Mouse (Mus musculus) liver, adult 2 months (tissue): ENCODE results near the gene Bak1.

Experiments used
- CTCF ChIP-seq: fragments of 200-500 bp; IDR thresholded peaks from 2 replicates; pipeline ENCODE4 v1.5.1; 2011; ENCODE audit warnings: low read depth, low read length, control low read depth
- POLR2A ChIP-seq: fragments of 200-500 bp; IDR thresholded peaks from 2 replicates; pipeline ENCODE4 v1.6.1; 2011; ENCODE audit warnings: low read length, control low read depth; ENCODE audit not compliant: insufficient read depth; ENCODE audit errors: extremely low read depth

DNA sequence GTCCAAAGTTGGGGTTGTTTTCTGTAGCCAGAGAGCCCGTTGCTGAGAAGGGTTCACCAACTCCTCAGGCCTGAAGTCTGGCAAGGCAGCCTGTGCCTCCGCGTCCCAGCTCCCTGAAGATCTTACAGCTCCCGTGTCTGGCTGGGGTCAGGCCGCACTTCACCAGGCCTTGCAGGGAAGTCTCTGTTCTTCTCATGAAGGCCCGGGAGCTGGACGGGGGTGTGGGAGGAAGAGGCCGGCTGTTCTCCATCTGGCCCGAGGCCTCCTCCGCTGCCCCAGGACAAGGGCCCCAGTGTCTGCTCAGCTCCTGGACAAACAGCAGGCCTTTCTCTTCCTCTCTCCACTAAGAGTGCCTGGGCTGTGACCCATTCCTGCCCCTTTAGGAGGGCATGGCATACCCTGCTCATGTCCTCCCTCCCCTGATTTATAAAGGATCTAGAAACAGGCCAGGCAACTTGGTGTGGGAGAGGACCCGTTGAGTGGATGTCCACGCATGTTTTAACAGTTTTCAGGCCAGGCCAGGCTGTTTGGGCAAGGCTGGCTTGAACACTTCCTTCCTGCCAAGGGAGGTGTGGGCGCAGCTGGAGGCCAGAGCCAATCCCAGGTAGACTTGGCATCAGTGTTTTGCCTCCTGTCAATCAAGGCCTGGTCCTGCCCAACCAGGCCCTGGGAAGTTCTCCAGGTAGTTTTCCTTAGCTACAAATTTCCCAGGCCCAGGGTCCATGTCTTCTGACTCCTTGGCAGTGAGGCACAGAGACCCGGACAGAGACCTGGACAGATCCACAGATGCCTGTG, 19.8 kb upstream of the Bak1 start:
- TF ChIP-seq POLR2A (no peak), CTCF (no peak)
